Mouse (Mus musculus) v-Abl transformed pro-B cells (cell line): ENCODE measurements around the gene Ccdc102a.

Experiments
- in situ Hi-C, 2 experiments: fragments of 400-800 bp; cut with MboI; formaldehyde crosslinking; loops; one replicate each; pipeline ENCODE4 v1.15.1; 2025; ENCODE audit not compliant: unreplicated experiment in 2 of 2

The Ccdc102a gene

DNA sequence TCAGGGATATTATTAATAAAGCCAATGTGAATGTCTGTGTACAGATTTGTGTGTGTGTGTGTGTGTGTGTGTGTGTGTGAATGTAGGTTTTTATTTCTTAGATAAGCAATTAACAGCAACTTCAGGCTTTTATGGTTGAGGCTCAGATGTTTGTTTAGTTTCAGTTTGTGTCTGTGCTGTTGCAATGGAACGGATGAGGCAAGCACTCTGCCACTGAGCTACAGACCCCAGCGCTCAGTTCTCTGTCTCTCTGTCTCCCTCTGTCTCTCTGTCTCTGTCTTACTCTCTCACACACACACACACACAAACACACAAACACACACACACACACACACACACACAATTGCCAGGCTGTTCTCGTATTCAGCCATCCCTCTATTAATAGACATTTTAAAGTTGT, 10.3 kb upstream of the Ccdc102a start:
- in situ Hi-C loops, result loop anchor here in 1 of 2 experiments (25.0 kb wide), 2 partner anchors 509 to 759 kb away; partner anchors contain the start of genes Cfap20 and Ndrg4

- in situ Hi-C loops, result no loop called here
Measured at GRCm38 (mm10) chr8:94923405-94923804, 5.5 kb upstream of the Ccdc102a start, which contains the start of gene Adgrg5. Gene Adgrg5, plus strand, starts transcription at chr8:94923694.

- in situ Hi-C loops, result no loop called here
Measured at GRCm38 (mm10) chr8:94922602-94923001, 4.7 kb upstream of the Ccdc102a start.

DNA sequence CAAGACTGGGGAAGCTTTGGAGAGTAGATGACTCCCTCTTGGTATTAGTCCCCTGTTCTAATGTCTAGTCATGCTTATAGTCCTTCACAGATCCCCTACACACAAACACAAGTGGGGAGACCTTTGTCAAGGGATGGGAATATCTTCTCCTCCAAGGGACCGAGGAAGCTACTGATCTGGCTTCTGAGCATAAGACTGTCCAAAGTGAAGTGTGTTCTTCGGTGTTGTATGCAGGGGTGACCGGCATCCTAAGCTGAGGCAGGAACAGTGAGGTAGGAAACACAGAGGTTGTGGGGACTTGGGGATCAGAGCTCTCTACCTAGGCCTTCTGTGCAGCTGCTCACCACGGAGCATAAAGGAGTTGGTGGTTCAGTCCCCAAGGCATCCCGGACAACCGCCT, 4.3 kb upstream of the Ccdc102a start:
- in situ Hi-C loops, result no loop called here

DNA sequence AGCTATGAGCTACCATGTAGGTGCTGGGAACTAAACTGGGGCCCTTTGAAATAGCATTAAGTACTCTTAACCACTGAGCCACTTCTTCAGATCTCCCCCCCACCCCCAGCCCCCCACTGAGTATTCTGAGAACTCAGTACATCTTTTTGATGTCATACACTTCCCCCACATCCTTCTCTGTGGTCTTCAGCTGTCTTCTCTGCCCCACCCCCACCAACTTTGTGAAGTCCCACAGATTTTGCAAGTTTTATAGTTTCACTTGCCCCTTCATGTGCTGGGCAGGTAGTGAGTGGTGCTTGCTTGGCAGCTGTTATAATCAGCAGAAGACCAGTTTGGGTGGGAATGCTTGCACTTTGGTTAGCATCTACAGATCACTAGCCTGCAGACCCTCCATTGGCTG, 1.4 kb upstream of the Ccdc102a start:
- in situ Hi-C loops, result no loop called here

DNA sequence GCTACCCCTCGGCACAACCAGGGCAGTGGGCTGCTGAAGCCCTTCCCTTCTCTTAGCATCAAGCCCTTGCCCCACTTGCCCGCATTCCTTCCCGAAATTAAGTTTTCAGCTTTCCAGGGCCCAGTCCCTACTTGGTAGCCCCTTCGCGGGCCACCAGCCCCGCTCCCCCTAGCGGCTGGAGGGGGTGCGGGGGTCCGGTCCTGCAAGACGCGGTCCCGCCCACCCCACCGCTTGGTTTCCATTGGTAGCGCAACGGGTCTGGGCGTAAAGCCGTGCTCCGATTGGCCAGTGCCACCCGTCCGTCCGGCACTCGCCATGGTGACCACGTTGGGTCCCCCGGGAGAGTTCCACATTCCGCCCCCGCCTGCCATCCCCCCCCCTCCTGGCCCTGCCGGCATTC, 546 bp downstream of the Ccdc102a start:
- in situ Hi-C loops, result no loop called here

- in situ Hi-C loops, result no loop called here
Measured at GRCm38 (mm10) chr8:94916960-94917324, 956 bp downstream of the Ccdc102a start.

GRCm38 (mm10) chr8:94916311-94916959, 1.5 kb downstream of the Ccdc102a start:
- in situ Hi-C loops, result no loop called here

- in situ Hi-C loops, result no loop called here
Measured at GRCm38 (mm10) chr8:94914701-94915101, 3.2 kb downstream of the Ccdc102a start.

DNA sequence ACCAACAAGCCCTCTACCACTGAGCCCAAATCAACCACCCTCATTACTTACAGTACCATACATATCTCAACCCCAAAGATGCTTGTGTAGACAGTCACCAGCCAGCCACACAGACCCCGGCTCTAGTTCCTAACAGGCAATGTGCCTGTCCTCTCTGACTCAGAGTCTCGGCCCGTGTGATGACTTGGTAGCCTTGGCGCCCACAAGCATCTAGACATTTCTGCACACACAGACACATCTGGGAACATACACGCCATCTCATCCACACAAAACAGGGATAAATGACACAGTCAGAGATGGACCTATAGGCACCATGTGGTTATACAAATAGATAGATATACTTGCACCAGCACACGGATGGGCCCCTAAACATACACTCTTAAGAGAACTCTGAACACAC, 3.6 kb downstream of the Ccdc102a start:
- in situ Hi-C loops, result no loop called here

- in situ Hi-C loops, result no loop called here
Measured at GRCm38 (mm10) chr8:94913061-94913660, 4.7 kb downstream of the Ccdc102a start.

DNA sequence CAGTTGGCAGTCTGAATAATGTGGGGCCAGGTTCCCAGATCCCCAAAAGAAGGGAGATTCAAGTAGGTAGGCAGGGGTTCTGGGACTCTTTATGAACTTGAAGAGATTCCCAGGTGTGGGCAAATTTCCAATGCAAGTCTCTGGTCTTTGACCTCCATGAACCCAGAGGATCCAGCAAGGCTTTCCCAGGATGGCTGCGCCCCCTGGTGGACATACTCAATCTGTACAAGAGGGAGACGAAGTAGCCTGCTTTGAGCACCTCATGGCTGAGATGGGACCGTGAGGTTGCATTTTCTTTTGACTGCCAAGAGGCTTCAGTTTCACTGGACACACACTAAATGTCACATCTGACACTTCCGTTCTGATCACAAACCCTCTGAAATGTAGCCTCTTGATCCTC, 9.1 kb downstream of the Ccdc102a start:
- in situ Hi-C loops, result loop anchor here (5.0 to 10.0 kb wide), 5 partner anchors 37 to 314 kb away; no protein-coding TSS in a partner anchor

DNA sequence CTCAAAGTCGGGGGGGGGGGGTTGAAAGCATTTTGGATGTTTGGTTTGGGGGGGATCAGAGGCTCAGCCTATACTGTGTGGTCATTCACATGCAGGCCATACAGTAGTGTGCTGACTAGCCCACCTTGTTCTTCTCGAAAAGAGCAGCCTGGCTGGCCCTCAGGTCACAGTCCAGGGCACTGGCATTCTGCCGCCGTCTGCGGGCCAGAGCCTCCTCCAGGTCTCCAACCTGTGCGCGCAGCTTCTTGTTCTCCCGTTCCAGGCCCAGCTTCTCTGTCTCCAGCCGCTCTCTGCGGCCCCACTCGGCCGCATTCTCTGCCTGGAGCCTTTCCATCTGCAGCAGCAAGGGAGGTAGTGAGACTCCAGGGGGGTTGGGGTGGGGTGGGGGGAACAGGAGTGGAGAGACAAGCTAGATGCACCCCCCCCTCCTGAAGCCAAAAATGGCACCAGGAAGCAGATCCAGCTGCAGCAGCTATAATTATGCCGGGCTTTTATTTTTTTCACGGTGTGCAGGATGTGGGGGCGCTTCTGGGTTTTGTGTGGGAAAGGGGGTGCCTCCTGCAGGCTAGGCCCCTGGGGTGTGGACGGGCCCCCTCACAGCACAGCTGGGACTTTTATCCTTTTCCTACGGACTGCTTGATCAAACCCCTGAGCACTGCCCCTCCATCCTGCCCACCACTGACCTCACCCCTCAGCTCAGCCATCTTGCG, 10.2 kb downstream of the Ccdc102a start:
- in situ Hi-C loops, result loop anchor here (5.0 to 10.0 kb wide), 5 partner anchors 35 to 313 kb away; no protein-coding TSS in a partner anchor

GRCm38 (mm10) chr8:94904450-94905175, 13.3 kb downstream of the Ccdc102a start:
- in situ Hi-C loops, result loop anchor here (5.0 to 10.0 kb wide), 5 partner anchors 32 to 310 kb away; no protein-coding TSS in a partner anchor

DNA sequence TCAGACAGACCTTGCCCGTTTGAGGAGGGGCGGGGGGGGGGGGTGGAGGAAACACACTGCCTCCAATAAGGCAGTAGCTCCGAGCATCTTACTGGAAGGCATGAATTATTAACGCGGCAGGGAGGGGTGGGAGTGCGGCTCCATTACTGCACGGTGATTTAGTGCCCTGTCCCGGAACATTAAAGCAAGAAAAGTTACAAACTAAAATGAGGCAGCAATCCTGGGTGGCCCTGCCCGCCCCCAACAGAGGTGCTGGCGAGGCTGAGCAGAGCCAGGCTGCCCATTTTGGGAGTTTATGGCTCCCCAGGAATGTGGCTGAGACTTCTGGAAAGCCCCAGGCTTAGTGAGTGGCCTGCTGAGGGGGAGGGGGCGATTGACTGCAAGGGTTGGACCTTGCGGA, 14.2 kb downstream of the Ccdc102a start:
- in situ Hi-C loops, result loop anchor here in 1 of 2 experiments (10.0 kb wide), 1 partner anchor 309 kb away; no protein-coding TSS in a partner anchor

DNA sequence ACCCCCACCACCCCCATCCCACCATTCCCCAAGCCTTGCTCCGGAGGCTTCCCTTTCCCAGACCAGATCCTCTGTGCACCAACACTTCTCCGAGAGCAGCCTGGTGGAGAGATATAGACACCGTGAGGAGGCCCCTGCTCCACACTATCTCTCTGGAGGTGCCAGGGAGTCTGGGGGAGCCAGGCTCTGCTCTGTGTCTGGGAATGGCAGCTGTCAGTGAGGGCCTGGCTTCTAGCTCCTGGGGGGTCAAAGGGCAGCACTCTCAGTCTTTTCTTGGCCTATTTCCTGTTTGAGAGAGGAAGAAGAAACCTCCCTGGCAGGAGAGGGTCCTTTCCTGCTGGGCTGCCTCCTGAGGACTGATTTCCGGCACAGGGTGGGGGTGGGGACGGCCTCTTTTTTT, 16.9 kb downstream of the Ccdc102a start:
- in situ Hi-C loops, result loop anchor here in 1 of 2 experiments (10.0 kb wide), 1 partner anchor 306 kb away; no protein-coding TSS in a partner anchor

GRCm38 (mm10) chr8:94900617-94901016, 17.3 kb downstream of the Ccdc102a start:
- in situ Hi-C loops, result loop anchor here in 1 of 2 experiments (10.0 kb wide), 1 partner anchor 306 kb away; no protein-coding TSS in a partner anchor

DNA sequence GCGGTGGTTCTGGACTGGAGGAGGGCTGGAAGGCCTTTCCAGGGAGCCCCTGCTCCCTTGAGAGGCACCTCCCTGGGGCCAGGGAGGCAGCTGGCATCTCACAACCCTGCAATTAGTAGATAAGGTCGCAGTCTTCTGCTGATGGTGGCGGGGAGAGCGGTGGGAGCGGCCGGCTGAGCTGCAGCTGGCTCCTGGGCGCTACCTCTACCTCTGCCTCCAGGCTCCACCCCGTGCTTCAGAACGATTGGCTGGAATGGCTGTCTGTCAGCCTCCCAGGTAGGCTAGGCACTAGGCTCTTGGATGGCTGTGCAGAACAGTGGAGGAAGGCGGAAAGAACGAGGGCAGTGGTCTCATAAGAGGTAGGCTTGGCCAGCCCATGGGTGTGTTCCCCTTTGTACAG, 18.6 kb downstream of the Ccdc102a start:
- in situ Hi-C loops, result no loop called here

DNA sequence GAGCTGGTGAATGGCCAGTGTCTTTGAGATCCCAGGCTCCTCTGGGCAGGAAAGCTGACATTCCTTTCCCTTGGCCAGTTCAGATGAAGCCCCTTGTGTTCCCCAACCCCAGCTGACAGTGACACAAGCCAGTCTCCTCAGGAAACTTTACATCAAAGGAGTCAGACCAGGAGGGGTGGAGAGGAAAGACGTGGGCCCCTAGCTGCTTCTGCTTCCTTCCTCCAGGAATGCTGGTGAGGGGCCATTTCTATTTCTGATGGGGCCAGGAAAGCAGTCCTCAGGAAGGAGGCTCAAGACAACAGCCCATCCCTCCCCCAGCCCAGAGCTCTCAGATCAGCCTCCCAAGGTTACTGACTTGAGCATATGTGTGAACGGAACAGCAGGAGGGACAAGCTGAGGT, 25.0 kb downstream of the Ccdc102a start:
- in situ Hi-C loops, result no loop called here

GRCm38 (mm10) chr8:94888383-94889036, 29.4 kb downstream of the Ccdc102a start:
- in situ Hi-C loops, result no loop called here
